Mouse (Mus musculus) embryonic facial prominence, embryonic 11.5 days (tissue): ENCODE results near the gene Egln2. TPM values are rescaled to one million over a fixed set of nuclear protein-coding genes. Genes with fewer than 3 reads are reported as not detected.

ENCODE experiments used
- ATAC-seq: fragments of 200-750 bp; cut with Nextera tagmentation; replicated peaks from 2 replicates; pipeline ENCODE4 v1.8.0; 2017; ENCODE audit warnings: low read depth; ENCODE audit not compliant: insufficient number of reproducible peaks, low FRiP score, low TSS enrichment
- DNase-seq: peaks from one replicate; pipeline ENCODE4 v3.0.0-alpha.2; 2015; ENCODE audit warnings: low spot score
- H3K27ac ChIP-seq: fragments of 300-500 bp; sonication (generic); replicated peaks from 2 replicates; pipeline ENCODE4 v1.5.1; 2014; ENCODE audit warnings: mild to moderate bottlenecking, low read depth, low read length, control low read depth
- H3K27me3 ChIP-seq: fragments of 300-500 bp; sonication (generic); 2 replicates; pipeline ENCODE4 v1.6.1; 2014; ENCODE audit warnings: mild to moderate bottlenecking, low read length, moderate library complexity, mixed read lengths; ENCODE audit not compliant: control insufficient read depth, insufficient read depth
- H3K36me3 ChIP-seq: fragments of 300-500 bp; sonication (generic); replicated peaks from 2 replicates; pipeline ENCODE4 v1.6.1; 2014; ENCODE audit warnings: low read depth, mild to moderate bottlenecking, low read length, moderate library complexity, mixed read lengths; ENCODE audit not compliant: control insufficient read depth, insufficient read depth
- H3K4me1 ChIP-seq: fragments of 300-500 bp; sonication (generic); 2 replicates; pipeline ENCODE4 v1.6.1; 2014; ENCODE audit warnings: low read length, mixed read lengths; ENCODE audit not compliant: control insufficient read depth, insufficient read depth
- H3K4me2 ChIP-seq: fragments of 300-500 bp; sonication (generic); 2 replicates; pipeline ENCODE4 v1.6.1; 2014; ENCODE audit warnings: low read depth, mild to moderate bottlenecking, control low read depth, low read length, moderate library complexity
- H3K4me3 ChIP-seq: fragments of 300-500 bp; sonication (generic); 2 replicates; pipeline ENCODE4 v1.5.1; 2014; ENCODE audit warnings: low read depth, low read length, control low read depth
- H3K9ac ChIP-seq: fragments of 300-500 bp; sonication (generic); replicated peaks from 2 replicates; pipeline ENCODE4 v1.6.1; 2014; ENCODE audit warnings: mild to moderate bottlenecking, control low read depth, low read length
- H3K9me3 ChIP-seq: fragments of 300-500 bp; sonication (generic); replicated peaks from 2 replicates; pipeline ENCODE4 v1.6.1; 2016; ENCODE audit warnings: mild to moderate bottlenecking, low read length, inconsistent platforms, mixed read lengths; ENCODE audit not compliant: control insufficient read depth
- WGBS: fragments of 180-500 bp; shearing (Covaris S2); extraction: QIAGEN DNeasy Blood & Tissue Kit; methylation state at CpG from one replicate; pipeline ENCODE4 v1.1.7; 2014; 5-methylcytosine and 5-hydroxymethylcytosine counted together
- polyA plus RNA-seq: library from polyadenylated mRNA; unstranded; fragments of >200 nt; fragmentation: Nextera tagmentation; extraction: Ambion mirVana; gene quantifications from 2 replicates; pipeline ENCODE4 v1.2.1, GENCODE M21; 2014

Gene Egln2
- 33.3 and 36.5 TPM in 2 replicates for polyA plus RNA-seq

DNA sequence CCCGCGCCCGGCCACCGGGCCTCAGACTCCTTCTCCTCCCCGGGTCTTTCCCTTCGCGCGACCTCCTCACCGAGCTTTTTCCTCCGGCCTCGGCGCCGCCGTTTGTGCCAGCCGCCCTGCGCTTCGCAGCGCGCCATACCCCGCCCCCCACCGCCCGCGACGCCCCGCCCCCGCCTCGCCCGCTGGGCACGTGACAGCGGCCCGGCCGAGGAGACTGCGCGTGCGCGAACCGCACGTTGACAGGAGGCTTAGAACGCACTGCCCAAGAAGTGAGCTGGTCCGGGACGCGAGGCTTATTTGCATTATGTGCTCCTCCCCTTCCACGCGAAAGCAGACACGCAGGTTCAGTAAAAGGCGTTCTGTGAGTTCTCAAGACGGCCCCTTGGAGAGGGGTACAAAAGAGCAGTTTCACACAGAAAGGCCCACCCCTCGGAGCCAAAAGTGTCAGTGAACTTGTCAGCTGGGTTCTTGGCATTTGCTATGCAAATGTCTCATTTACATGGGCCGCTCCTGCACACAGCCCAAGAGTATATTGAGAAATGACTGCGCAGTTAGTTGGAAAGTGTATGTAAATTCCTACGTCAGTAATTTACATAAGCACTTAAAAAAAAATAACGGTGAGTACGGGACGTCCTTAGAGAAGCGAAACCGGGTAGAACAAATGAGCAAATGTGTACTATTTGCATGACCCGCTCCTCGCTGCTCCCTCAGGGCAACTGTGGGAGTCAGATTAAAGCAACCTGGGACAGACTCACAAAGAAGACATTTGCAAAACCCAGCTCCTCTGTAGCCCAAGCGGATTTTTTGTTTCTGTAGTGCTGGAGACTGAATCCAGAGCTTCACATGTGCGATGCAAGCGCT is at the start of gene Egln2:
TSS of gene Egln2 (minus strand) at position 189 of the 861 bp plus-strand sequence.
- H3K4me3 ChIP-seq: peak within 1 kb of the TSS; percentile 59
- no peaks in the 10 kb centered on the region for H3K9me3 ChIP-seq
- peak within 1 kb of the TSS; percentile 96 for H3K27ac ChIP-seq
- WGBS: 2% methylated on average over 58 of the region's 61 CpGs
- no peaks in the 10 kb centered on the region for H3K27me3 ChIP-seq
- H3K36me3 ChIP-seq: peaks cover 4% of the 10 kb centered on the region; the same call in 1 of the 2 replicates
- DNase-seq (peak; percentile 93), ATAC-seq (peak; percentile 69)
- peaks cover 11% of the 10 kb centered on the region for H3K4me1 ChIP-seq
- H3K4me2 ChIP-seq: peak within 1 kb of the TSS; percentile 74
- H3K9ac ChIP-seq: peak within 1 kb of the TSS; percentile 80

DNA sequence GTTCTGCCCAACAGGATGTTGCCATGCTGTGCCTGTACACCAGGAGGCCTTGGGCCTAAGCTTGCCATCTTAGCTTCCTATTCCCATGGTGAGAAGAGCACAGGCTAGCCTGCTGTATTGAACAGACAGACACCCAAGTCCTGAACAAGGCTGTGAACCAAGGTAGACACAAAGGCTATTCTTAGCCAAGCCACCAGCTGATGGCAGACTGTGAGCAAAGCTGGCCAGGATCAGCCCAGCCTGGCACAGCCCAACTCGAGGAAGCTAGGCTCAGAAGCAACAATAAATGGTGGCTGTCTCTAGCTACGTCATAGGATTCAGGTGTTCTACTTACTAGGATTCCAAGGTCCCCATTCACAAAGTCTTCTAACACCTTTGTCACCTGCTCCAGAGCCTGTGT is 46.0 kb upstream of the Egln2 start:
- no peak overlapping the region for H3K27ac ChIP-seq
- 80% methylated on average over 2 of the region's 2 CpGs for WGBS
- H3K36me3 ChIP-seq: peaks cover under 1% of the 10 kb centered on the region
- H3K4me2 ChIP-seq: no peak overlapping the region
- DNase-seq (no peak), ATAC-seq (no peak)
- no peaks in the 10 kb centered on the region for H3K27me3 ChIP-seq
- H3K4me1 ChIP-seq: no peaks in the 10 kb centered on the region
- no peak overlapping the region for H3K9ac ChIP-seq
- no peaks in the 10 kb centered on the region for H3K9me3 ChIP-seq
- no peak overlapping the region for H3K4me3 ChIP-seq

DNA sequence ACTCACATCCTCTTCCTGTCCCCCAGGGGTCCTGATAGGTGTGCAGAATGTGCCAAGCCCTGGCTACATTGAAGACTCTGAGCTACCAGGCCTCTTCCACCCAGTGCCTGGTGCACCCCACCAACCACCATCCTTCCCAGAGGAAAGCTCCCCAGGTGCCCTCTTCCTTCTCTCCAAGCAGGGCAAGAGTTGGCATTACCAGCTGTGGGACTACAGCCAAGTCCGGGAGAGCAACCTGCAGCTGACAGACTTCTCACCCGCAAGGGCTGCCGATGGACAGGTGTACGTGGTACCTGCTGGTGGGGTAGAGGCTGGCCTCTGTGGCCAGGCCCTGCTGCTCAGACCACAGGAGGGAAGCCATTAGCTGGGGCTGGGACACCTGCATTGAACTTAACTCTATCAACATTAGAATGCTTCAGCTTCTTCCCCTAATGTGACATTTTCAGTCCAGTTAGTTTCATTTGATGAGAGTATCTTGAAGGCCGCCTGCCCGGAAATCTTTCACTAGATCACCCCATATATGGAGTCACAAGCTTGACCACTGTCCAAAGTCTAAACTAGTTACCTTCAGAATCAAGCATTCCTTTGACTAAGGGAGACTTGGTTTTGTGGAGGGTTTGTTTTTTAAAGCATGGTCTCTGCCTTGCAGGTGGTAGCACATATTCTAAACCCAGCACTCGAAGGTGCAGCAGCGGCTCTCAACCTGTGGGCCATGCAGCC is 37.3 kb upstream of the Egln2 start:
- no peaks in the 10 kb centered on the region for H3K4me1 ChIP-seq
- H3K4me2 ChIP-seq: no peak overlapping the region
- H3K27me3 ChIP-seq: no peaks in the 10 kb centered on the region
- no peak for DNase-seq
- no peak overlapping the region for H3K4me3 ChIP-seq
- H3K27ac ChIP-seq: no peak overlapping the region
- H3K9ac ChIP-seq: no peak overlapping the region
- 92% methylated on average over 8 of the region's 8 CpGs for WGBS
- H3K36me3 ChIP-seq: peaks cover 5% of the 10 kb centered on the region
- ATAC-seq: no peak
- no peaks in the 10 kb centered on the region for H3K9me3 ChIP-seq

DNA sequence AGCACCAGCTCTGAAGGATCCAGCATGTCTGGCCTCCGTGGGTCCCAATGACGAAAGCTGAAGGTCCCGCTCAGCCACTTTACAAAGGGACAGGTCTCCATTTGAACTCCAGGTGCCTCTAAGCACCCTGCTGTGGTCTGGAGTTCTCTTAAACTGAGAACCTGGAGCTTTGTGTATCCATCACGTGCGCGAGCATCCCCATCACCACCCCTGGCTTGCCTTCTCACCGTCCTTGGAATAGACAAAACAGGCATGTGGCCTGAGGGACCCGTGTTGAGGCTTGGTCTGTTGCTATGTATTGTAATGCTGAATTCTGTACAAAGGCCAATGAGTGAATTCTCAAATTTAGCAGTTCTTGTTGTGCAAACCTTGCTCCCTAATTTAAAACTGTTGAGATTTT is 32.2 kb upstream of the Egln2 start:
- WGBS: 88% methylated on average over 8 of the region's 8 CpGs
- ATAC-seq (no peak), DNase-seq (no peak)
- H3K27ac ChIP-seq: no peak overlapping the region
- H3K4me2 ChIP-seq: no peak overlapping the region
- no peak overlapping the region for H3K9ac ChIP-seq
- H3K4me3 ChIP-seq: no peak overlapping the region
- no peaks in the 10 kb centered on the region; the same call in 1 of the 2 replicates for H3K36me3 ChIP-seq
- no peaks in the 10 kb centered on the region for H3K27me3 ChIP-seq
- no peaks in the 10 kb centered on the region for H3K4me1 ChIP-seq
- no peaks in the 10 kb centered on the region for H3K9me3 ChIP-seq

DNA sequence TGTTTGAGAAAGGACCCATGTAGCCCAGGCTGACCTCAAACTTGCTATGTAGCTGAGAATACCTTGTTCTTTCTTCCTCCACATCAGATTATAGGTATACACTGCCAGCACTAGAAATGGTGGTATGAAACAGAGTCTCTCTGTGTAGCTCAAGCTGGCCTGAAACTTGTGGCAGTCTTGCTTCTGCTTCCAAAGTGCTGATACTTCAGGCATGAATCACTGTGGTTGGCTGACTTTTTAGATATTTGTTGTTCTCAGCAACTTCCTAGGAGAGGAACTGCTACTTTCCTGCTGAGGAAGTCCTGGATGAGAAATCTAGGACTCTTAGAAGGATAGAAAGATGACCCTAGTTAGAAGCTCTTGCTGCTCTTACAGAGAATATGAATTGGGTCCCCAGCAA is 31.8 kb upstream of the Egln2 start:
- peaks cover 2% of the 10 kb centered on the region for H3K36me3 ChIP-seq
- DNase-seq (no peak), ATAC-seq (no peak)
- no peak overlapping the region for H3K27ac ChIP-seq
- H3K9ac ChIP-seq: no peak overlapping the region
- 0 out of 2 replicates have a peak, but pooled peaks cover 3% of the 10 kb centered on the region for H3K4me1 ChIP-seq
- H3K9me3 ChIP-seq: no peaks in the 10 kb centered on the region
- H3K4me2 ChIP-seq: no peak overlapping the region
- no peak overlapping the region for H3K4me3 ChIP-seq
- H3K27me3 ChIP-seq: no peaks in the 10 kb centered on the region

DNA sequence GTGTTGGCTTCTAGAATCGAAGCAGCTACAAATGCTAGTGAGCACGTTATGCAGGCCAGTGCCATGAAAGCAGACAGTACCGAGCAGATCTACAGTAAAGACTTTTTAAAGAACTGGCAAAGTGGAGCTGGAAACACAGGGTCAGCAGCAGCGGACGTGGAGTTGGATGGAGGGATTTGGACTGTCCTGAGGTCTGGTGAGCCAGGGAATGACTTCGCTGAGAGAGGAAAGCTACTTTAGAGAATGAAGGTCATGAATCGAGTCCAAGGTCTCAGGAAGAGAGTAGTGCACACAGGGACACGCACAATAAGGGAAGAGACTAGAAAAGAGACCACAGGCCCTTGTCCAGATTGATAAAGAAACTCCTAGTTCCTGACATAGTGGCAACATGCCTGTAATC is 31.0 kb upstream of the Egln2 start:
- WGBS: 91% methylated on average over 8 of the region's 8 CpGs
- Histone ChIP-seq H3K27me3 (no peaks in the 10 kb centered on the region), H3K9me3 (no peaks in the 10 kb centered on the region), H3K9ac (no peak overlapping the region), H3K4me3 (no peak overlapping the region), H3K4me2 (no peak overlapping the region), H3K4me1 (0 out of 2 replicates have a peak, but pooled peaks cover 3% of the 10 kb centered on the region), H3K36me3 (peaks cover 4% of the 10 kb centered on the region), H3K27ac (no peak overlapping the region)
- no peak for ATAC-seq
- no peak for DNase-seq

DNA sequence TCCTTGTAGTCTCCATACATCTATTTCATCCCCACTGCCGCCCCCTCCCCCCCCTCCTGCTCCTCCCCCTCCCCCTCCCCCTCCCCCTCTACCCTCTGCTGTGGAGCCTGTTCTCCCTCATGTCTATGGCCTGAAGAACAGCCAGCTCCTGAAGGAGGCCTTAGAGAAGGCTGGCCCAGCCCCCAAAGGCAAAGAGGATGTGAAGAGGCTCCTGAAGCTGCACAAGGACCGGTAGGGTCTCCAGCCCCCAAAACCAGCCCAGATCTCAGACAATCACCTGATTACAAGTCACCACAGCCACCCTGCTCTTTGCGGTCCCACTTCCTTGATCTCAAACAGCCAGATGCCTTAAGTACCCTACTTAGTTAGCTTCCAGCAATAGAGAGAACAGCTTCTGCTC is 30.5 kb upstream of the Egln2 start:
- Histone ChIP-seq H3K9me3 (no peaks in the 10 kb centered on the region), H3K4me1 (0 out of 2 replicates have a peak, but pooled peaks cover 3% of the 10 kb centered on the region), H3K4me2 (no peak overlapping the region), H3K4me3 (no peak overlapping the region), H3K9ac (no peak overlapping the region), H3K27ac (no peak overlapping the region), H3K27me3 (no peaks in the 10 kb centered on the region), H3K36me3 (peaks cover 9% of the 10 kb centered on the region)
- DNase-seq: no peak
- WGBS: 79% methylated on average over 3 of the region's 3 CpGs
- ATAC-seq: no peak
